Mouse (Mus musculus) E14TG2a.4 (cell line): ENCODE measurements around the gene Gxylt2.

Experiments
- CTCF ChIP-seq: conservative IDR thresholded peaks from 2 replicates; pipeline ENCODE4 v1.5.1; 2014; ENCODE audit warnings: low read length
- NANOG ChIP-seq: IDR thresholded peaks from 2 replicates; pipeline ENCODE4 v1.6.1; 2014; ENCODE audit warnings: borderline replicate concordance, low read length, mixed read lengths
- POU5F1 ChIP-seq: IDR thresholded peaks from 2 replicates; pipeline ENCODE4 v1.6.1; 2014; ENCODE audit warnings: low read length, borderline replicate concordance

GRCm38 (mm10) chr6:100700774-100701173, 3.8 kb upstream of the Gxylt2 start:
- TF ChIP-seq CTCF: no peak
- no peak for TF ChIP-seq POU5F1
- TF ChIP-seq NANOG: no peak
